Mouse (Mus musculus): ENCODE measurements at regions not wholly inside any gene's neighbourhood (a gene's known extent, or its start where the extent isn't known, plus 50 kb on each side); places are given as distances from the start of the nearest gene placed in this dataset.

- Histone ChIP-seq H3K4me3 (ENCODE audit: insufficient read depth, low read depth, low read length) (no peak overlapping the region), H3K4me1 (ENCODE audit: control insufficient read depth, insufficient read depth, low read length) (no peaks in the 10 kb centered on the region), H3K27me3 (ENCODE audit: control insufficient read depth, insufficient read depth, low read length) (no peaks in the 10 kb centered on the region), H3K79me2 (ENCODE audit: control insufficient read depth, insufficient read depth, low read length) (no peaks in the 10 kb centered on the region), H3K9ac (ENCODE audit: low read depth, low read length) (no peak overlapping the region), H3K36me3 (ENCODE audit: control insufficient read depth, insufficient read depth, low read length) (no peaks in the 10 kb centered on the region), H3K27ac (replicated peaks; ENCODE audit: insufficient read depth, low read depth, low read length) (no peak overlapping the region)
- DNase-seq (ENCODE audit: extremely low read depth, low read depth, low spot score), result no peak
- 81% methylated on average over 2 of the region's 2 CpGs for WGBS
- TF ChIP-seq POLR2A (IDR thresholded peaks at IDR 0.05; ENCODE audit: extremely low read depth, insufficient read depth, low read length) (no peak), CTCF (IDR thresholded peaks at IDR 0.05; ENCODE audit: low read depth, low read length) (no peak)
Measured at GRCm38 (mm10) chrX:135080380-135081158, 71.6 kb upstream of the Zmat1 start.

GRCm38 (mm10) chrX:135079388-135079787 lies 70.4 kb upstream of the Zmat1 start:
- TF ChIP-seq POLR2A (IDR thresholded peaks at IDR 0.05; ENCODE audit: extremely low read depth, insufficient read depth, low read length), result no peak
- TF ChIP-seq CTCF (IDR thresholded peaks at IDR 0.05; ENCODE audit: low read depth, low read length), result no peak
- no peaks in the 10 kb centered on the region for H3K4me1 ChIP-seq (ENCODE audit: control insufficient read depth, insufficient read depth, low read length)
- no peaks in the 10 kb centered on the region for H3K27me3 ChIP-seq (ENCODE audit: control insufficient read depth, insufficient read depth, low read length)
- no peak overlapping the region for H3K9ac ChIP-seq (ENCODE audit: low read depth, low read length)
- no peaks in the 10 kb centered on the region for H3K36me3 ChIP-seq (ENCODE audit: control insufficient read depth, insufficient read depth, low read length)
- DNase-seq (ENCODE audit: extremely low read depth, low read depth, low spot score), result no peak
- 79% methylated on average over 2 of the region's 2 CpGs for WGBS
- H3K27ac ChIP-seq (replicated peaks; ENCODE audit: insufficient read depth, low read depth, low read length), result no peak overlapping the region
- H3K4me3 ChIP-seq (ENCODE audit: insufficient read depth, low read depth, low read length), result no peak overlapping the region
- no peaks in the 10 kb centered on the region for H3K79me2 ChIP-seq (ENCODE audit: control insufficient read depth, insufficient read depth, low read length)

DNA sequence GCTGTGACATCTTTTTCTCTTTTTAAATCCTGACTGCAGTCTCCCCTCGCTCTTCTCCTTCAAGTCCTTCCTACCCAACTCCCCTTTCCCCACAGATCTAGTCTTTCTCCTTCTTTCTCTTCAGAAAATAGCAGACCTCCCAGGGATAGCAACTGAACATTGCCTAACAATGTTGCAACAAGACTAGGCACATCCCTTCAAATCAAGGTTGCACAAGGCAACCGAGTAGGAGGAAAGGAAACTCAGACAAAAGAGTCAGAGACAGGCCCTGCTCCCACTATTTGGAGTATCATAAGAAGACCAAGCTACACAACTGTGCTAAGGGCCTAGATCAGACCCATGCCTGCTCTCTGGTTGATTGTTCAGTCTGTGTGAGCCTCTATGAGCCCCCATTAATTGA lies 66.9 kb upstream of the Zmat1 start:
- no peaks in the 10 kb centered on the region for H3K79me2 ChIP-seq (ENCODE audit: control insufficient read depth, insufficient read depth, low read length)
- H3K27me3 ChIP-seq (ENCODE audit: control insufficient read depth, insufficient read depth, low read length), result no peaks in the 10 kb centered on the region
- 72% methylated on average over 2 of the region's 2 CpGs for WGBS
- no peak overlapping the region for H3K9ac ChIP-seq (ENCODE audit: low read depth, low read length)
- no peak for TF ChIP-seq POLR2A (IDR thresholded peaks at IDR 0.05; ENCODE audit: extremely low read depth, insufficient read depth, low read length)
- TF ChIP-seq CTCF (IDR thresholded peaks at IDR 0.05; ENCODE audit: low read depth, low read length), result no peak
- no peak for DNase-seq (ENCODE audit: extremely low read depth, low read depth, low spot score)
- no peaks in the 10 kb centered on the region for H3K36me3 ChIP-seq (ENCODE audit: control insufficient read depth, insufficient read depth, low read length)
- no peaks in the 10 kb centered on the region for H3K4me1 ChIP-seq (ENCODE audit: control insufficient read depth, insufficient read depth, low read length)
- no peak overlapping the region for H3K27ac ChIP-seq (replicated peaks; ENCODE audit: insufficient read depth, low read depth, low read length)
- H3K4me3 ChIP-seq (ENCODE audit: insufficient read depth, low read depth, low read length), result no peak overlapping the region

DNA sequence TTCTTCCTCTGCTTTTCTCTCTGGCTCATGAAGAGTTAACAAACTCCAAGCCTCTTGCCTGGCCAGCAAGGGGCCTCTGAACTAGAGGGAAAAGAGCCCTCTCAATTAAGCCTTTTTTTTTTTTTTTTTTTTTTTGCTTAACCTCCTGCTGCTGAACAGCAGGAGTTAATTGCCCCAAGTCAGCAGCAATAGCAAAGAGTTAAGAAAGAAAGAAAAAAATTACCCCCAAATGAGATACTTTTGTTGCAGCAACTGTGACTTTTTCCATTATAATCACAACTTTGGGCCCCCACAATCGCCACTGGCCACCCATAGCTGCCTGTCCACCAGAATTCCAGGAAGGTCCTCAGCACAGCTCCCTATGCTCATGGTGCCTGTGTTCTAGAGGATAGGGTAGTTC lies 60.4 kb upstream of the Zmat1 start:
- H3K4me1 ChIP-seq (ENCODE audit: control insufficient read depth, insufficient read depth, low read length), result no peaks in the 10 kb centered on the region
- no peaks in the 10 kb centered on the region for H3K27me3 ChIP-seq (ENCODE audit: control insufficient read depth, insufficient read depth, low read length)
- H3K4me3 ChIP-seq (ENCODE audit: insufficient read depth, low read depth, low read length), result no peak overlapping the region
- H3K27ac ChIP-seq (replicated peaks; ENCODE audit: insufficient read depth, low read depth, low read length), result no peak overlapping the region
- no peak for DNase-seq (ENCODE audit: extremely low read depth, low read depth, low spot score)
- no peaks in the 10 kb centered on the region for H3K36me3 ChIP-seq (ENCODE audit: control insufficient read depth, insufficient read depth, low read length)
- no peak overlapping the region for H3K9ac ChIP-seq (ENCODE audit: low read depth, low read length)
- 50% methylated on average over 1 of the region's 1 CpGs for WGBS
- TF ChIP-seq POLR2A (IDR thresholded peaks at IDR 0.05; ENCODE audit: extremely low read depth, insufficient read depth, low read length), result no peak
- TF ChIP-seq CTCF (IDR thresholded peaks at IDR 0.05; ENCODE audit: low read depth, low read length), result no peak
- H3K79me2 ChIP-seq (ENCODE audit: control insufficient read depth, insufficient read depth, low read length), result no peaks in the 10 kb centered on the region

DNA sequence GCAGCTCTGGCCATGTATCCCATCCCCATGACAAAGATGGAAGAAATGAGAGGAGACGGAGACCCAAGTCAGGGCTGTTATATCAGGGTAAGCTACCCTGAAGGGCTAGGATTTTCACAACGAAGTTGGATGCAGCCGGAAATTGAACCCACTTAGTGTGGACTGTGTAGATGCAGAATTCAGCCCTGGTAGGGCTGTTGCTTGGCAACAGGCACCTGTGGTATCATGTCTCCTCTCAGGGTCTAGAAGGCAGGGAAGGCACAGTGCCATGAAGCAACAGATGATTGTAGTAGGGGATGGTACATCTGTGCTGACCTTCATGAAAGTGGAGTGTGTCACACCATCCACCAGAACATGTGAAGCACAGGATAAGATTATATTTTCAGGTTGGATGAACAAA lies 51.2 kb upstream of the Zmat1 start:
- WGBS, result 79% methylated on average over 3 of the region's 3 CpGs
- Histone ChIP-seq H3K27ac (replicated peaks; ENCODE audit: insufficient read depth, low read depth, low read length) (no peak overlapping the region), H3K4me1 (ENCODE audit: control insufficient read depth, insufficient read depth, low read length) (no peaks in the 10 kb centered on the region), H3K36me3 (ENCODE audit: control insufficient read depth, insufficient read depth, low read length) (no peaks in the 10 kb centered on the region), H3K9ac (ENCODE audit: low read depth, low read length) (no peak overlapping the region), H3K79me2 (ENCODE audit: control insufficient read depth, insufficient read depth, low read length) (no peaks in the 10 kb centered on the region), H3K4me3 (ENCODE audit: insufficient read depth, low read depth, low read length) (no peak overlapping the region), H3K27me3 (ENCODE audit: control insufficient read depth, insufficient read depth, low read length) (no peaks in the 10 kb centered on the region)
- no peak for DNase-seq (ENCODE audit: extremely low read depth, low read depth, low spot score)
- TF ChIP-seq CTCF (IDR thresholded peaks at IDR 0.05; ENCODE audit: low read depth, low read length), result no peak
- no peak for TF ChIP-seq POLR2A (IDR thresholded peaks at IDR 0.05; ENCODE audit: extremely low read depth, insufficient read depth, low read length)

DNA sequence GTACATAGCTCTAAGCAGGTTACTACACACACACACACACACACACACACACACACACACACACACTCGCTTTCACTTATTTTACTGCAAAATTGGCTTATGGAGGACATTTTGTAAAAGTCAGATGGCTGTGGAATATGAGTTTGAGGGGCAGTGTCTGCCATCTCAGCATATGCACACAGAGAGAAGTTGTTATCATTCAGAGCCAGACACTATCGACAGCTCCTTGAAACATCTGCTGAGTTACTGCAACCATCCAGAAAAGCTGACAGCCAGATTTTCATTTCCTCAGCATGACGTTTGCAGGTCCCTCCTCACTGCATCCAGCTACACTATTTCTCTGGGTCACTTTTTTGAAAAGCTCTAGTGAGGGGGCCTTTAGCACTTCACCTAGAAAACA lies 49.9 kb upstream of the Zmat1 start:
- no peaks in the 10 kb centered on the region for H3K4me1 ChIP-seq (ENCODE audit: control insufficient read depth, insufficient read depth, low read length)
- no peak overlapping the region for H3K27ac ChIP-seq (replicated peaks; ENCODE audit: insufficient read depth, low read depth, low read length)
- TF ChIP-seq CTCF (IDR thresholded peaks at IDR 0.05; ENCODE audit: low read depth, low read length), result no peak
- TF ChIP-seq POLR2A (IDR thresholded peaks at IDR 0.05; ENCODE audit: extremely low read depth, insufficient read depth, low read length), result no peak
- no peaks in the 10 kb centered on the region for H3K27me3 ChIP-seq (ENCODE audit: control insufficient read depth, insufficient read depth, low read length)
- no peak overlapping the region for H3K9ac ChIP-seq (ENCODE audit: low read depth, low read length)
- 51% methylated on average over 3 of the region's 3 CpGs for WGBS
- no peak for DNase-seq (ENCODE audit: extremely low read depth, low read depth, low spot score)
- H3K4me3 ChIP-seq (ENCODE audit: insufficient read depth, low read depth, low read length), result no peak overlapping the region
- H3K36me3 ChIP-seq (ENCODE audit: control insufficient read depth, insufficient read depth, low read length), result no peaks in the 10 kb centered on the region
- no peaks in the 10 kb centered on the region for H3K79me2 ChIP-seq (ENCODE audit: control insufficient read depth, insufficient read depth, low read length)
